Mouse (Mus musculus) erythroid progenitor cell, adult 5-6 weeks (primary cell): ENCODE results near the gene Nckap1. TPM values are rescaled to one million over a fixed set of nuclear protein-coding genes. Genes with fewer than 3 reads are reported as not detected.

ENCODE experiments used
- ATAC-seq: replicated peaks from 2 replicates; pipeline ENCODE4 v1.8.0; 2016; ENCODE audit warnings: moderate number of reproducible peaks, mild to moderate bottlenecking, moderate TSS enrichment, inconsistent platforms; ENCODE audit not compliant: poor library complexity, low FRiP score, severe bottlenecking
- total RNA-seq, 2 experiments: library from RNA; stranded (forward) in 1 of 2; stranded (reverse) in 1 of 2; fragments of 150-400 nt in 1 of 2; fragments of 186-747, 209-891 nt in 1 of 2; gene quantifications; 2 replicates each; pipeline versions ENCODE4 v1.2.3 to v1.2.4; 2015 to 2017; ENCODE audit warnings: low replicate concordance in 2 of 2

The Nckap1 gene
- total RNA-seq (2015; ENCODE audit: low replicate concordance) (4.6 and 5.0 TPM in 2 replicates), total RNA-seq (2017; ENCODE audit: low replicate concordance) (11.1 and 20.8 TPM in 2 replicates)

DNA sequence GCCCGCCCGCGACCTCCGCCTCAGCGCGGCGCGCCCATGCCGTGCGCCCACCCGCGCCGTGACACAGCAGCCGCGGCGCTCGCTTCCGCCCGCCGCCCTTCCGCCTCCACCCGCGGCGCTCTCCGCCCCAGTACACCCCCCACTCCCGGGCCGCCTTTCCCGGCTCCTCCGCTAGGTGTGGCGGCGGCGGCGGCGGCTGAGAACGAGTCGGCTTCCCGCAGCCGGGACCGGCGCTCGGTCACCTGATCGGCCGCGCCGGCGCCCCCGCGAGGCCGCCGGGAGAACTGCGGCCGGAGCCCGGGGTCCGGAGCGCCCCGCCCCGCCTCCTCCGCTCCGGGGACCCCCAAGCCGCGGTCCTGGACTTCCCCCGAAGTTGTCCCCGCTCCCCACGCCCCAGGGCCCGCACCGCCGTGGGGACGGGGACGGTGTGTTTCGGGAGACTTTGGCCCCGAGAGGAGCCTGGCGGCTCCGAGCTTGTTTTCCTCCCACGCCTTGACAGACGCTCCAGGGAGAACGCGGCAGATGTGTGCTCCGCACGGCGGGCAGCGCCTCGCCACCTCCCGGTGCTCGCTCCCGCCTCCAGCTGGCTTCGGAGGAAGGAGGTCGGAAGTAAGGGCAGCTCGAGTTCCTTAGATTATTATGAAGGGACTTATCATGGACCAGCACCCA lies at the start of gene Nckap1:
Gene Nckap1 (minus strand): TSS at position 338 of the 669 bp plus-strand sequence.
- ATAC-seq: peak; percentile 96

DNA sequence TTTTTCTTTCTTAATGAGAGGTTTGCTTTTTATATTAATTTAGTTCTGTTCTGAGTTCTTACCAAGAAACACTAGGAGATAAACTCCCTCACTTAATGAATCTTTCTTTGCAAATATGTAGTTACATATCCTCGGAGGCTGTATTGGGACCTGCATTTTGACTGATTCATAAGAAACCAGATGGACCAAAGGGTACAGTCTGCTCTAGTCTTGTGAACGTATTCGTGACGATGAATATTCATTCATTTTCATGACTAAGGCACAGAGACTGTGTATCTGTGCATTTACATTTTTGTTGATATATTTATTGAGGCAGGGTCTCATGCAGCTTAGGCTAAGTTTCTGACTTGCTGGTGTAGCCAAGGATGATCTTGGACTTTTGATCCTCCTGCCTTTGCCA lies 43.3 kb upstream of the Nckap1 start:
- ATAC-seq: no peak

DNA sequence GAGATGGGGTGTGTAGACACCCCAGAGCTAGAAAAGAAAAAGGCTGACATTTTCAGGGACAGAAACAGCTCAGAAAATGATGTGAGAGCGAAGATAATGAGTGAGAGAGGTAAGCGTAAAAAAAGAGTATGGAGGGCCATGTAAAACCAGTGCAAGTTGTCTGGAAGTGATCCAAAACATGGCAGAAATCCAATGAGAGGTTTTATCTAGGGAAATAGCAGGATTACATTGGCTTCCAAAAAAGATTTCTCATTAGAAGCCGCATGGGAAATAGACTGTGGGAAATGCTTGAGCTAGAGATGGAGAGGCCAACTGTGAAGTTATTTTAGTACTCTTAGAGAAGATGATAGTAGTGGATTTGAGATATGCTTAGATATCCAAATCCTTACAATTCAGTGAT lies 40.7 kb upstream of the Nckap1 start:
- ATAC-seq: no peak

DNA sequence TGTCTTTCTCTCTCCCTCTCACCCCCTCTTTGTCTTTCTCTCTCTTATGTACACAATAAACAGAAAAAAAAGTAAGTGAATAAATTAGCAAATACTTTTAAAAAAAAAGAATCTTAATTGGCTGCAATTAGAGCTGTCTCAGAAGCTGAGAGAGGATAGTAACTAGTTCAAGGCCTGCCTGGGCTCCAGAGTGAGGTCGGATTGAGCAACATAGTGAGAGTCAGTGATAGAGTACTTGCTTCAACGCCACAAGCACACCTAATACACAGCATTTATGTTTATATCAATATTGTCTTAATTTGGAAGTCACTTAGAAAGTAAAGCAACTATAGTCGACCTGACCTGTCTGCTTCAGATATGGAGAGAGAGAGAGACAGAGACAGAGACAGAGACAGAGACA lies 37.8 kb upstream of the Nckap1 start:
- no peak for ATAC-seq

DNA sequence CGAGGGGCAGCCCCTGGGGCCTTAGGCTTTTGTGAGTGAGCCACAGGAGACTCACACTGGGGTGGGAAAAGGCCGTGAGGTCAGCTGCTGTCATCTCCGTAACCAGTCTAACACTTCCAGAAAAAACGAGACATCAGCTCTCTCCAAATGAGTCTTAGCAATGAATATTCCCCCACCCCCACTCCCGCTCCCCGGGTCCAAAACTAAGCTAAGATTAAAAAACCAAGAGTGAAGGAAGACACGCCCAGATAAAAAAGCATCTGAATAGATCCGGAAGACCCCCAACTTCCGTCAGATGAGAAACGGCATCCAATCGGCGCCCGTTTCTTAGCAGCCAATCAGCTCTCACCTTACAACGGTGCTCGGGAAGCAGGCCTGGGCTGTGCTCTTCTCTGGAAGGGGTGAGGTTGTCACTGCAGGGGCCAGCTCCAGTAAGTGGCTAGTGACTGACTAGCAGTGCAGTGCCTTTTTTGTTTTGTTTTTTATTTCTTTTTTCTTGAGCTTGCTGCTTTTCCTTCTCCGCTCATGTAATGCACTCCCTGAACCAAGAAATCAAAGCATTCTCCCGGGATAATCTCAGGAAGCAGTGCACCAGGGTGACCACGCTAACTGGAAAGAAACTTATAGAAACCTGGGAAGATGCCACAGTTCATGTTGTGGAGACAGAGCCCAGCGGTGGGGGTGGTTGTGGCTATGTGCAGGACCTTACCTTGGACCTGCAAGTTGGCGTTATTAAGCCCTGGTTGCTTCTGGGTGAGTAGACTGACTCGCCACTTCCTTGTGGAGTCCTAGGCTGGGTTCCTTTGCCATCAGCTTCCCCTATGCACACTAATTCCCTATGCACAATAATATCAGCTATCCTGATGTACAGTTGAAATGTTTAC lies 35.9 kb upstream of the Nckap1 start, which contains the start of the genes Dusp19 and Nup35:
Gene Dusp19 (plus strand): TSS at position 192 of the 884 bp plus-strand sequence.
Gene Nup35 (plus strand): TSS at position 383 of the 884 bp plus-strand sequence.
- peak; percentile 97 for ATAC-seq

- ATAC-seq: no peak
Measured at GRCm38 (mm10) chr2:80612796-80613195, 31.6 kb upstream of the Nckap1 start.

- ATAC-seq: no peak
Measured at GRCm38 (mm10) chr2:80612286-80612685, 31.1 kb upstream of the Nckap1 start.

- no peak for ATAC-seq
Measured at GRCm38 (mm10) chr2:80603771-80604426, 22.7 kb upstream of the Nckap1 start.

- ATAC-seq: no peak
Measured at GRCm38 (mm10) chr2:80602756-80603155, 21.6 kb upstream of the Nckap1 start.

DNA sequence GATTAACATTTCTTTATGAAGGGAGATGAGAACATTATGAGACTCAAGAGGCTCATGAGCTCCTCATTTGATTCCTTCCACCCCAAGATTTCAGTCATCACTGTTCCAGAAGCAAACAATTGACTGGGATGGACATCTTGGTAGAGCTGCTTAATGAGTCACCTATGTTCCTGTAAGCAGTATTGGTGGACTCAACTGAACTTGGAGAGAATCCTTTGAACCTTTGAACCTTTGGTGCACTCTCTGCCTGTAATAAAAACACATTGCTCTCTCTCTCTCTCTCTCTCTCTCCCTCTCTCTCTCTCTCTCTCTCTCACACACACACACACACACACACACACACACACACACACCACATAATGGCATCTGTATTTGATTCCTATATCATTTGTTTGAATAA lies 19.4 kb upstream of the Nckap1 start:
- no peak for ATAC-seq

DNA sequence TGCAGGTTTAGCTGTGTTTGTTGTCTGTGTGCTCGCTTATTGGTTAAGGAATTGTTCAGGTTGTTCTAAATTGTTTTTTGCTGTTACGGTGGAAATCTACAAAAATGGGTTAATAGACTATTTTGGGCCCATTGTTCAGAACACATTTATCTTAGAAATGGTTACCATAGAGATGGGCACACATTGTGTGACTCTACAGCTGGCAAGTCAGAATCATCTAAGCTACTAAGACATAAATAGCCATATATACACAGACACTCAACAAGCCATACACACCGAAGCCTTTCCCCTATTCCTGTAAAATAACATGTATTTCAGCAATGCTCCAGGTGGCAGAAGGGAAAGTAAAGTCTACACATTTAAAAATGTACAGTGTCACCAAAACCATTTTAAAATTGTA lies 18.7 kb upstream of the Nckap1 start:
- no peak for ATAC-seq

GRCm38 (mm10) chr2:80596960-80597359 lies 15.8 kb upstream of the Nckap1 start:
- ATAC-seq: no peak

DNA sequence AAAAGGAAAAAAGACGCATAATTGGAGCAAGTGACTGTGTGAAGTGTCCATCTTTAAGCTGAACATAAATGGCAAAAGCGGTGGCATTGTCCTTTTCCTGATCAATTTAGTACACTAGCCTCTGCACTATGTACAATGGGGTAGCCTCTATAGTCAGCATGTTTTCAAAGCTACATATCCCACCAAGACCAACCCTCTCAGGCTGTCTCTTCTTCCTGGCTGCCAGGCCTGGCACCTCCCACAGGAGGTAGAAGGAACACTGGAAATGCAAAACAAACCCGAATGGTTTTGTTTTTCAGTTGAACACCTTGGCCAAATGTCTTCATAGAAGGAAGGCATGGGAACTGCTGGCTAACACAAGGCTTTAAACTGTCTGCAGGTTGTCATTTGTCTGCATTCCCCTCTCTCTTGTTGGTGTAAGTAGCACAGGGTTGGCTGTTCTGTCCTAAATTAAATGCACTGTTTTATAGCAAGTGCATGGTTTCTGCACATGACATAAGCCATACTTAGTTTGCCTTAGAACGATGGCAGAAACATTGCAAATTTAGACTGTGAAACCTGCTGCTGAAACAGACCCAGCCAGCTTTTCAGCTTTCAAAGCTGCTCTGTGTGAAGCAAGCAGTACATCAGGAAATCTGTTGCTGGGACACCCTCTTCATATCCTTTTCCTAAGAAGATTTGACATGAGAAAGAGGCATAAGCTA lies 13.2 kb upstream of the Nckap1 start:
- no peak for ATAC-seq

- ATAC-seq: no peak
Measured at GRCm38 (mm10) chr2:80582356-80582755, 1.2 kb upstream of the Nckap1 start.

DNA sequence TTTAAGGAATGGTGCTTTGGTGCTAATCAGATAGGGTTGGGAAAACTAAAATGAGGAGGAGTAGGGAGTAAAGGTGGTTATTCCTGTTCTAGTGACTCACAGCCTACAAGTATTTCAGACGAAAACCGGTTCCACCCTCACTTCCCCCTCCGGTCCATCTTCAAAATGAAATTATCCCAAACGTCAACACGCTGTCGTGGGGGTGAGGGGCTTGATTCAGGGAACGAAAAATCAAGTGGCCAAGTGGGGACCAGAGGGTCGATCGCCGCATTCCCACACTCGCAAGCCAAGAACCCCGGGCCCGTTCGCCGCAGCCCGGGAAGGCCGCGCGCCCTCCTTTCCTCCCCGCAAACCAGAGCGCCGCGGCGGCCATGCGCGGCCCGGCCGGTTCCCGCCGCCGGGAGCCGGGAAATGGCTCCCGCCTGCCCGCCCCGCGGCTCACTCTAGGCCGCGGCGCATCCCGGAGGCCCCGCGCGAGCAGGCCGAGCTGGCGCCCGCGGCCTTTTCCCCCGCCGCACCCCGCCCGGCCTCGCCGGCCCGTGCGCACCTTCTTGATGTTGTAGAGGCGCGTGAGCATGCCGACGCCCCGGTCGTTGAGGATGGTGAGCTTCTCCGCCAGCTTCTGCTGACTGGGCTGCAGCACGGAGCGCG lies 744 bp downstream of the Nckap1 start:
- peak; percentile 62 for ATAC-seq

DNA sequence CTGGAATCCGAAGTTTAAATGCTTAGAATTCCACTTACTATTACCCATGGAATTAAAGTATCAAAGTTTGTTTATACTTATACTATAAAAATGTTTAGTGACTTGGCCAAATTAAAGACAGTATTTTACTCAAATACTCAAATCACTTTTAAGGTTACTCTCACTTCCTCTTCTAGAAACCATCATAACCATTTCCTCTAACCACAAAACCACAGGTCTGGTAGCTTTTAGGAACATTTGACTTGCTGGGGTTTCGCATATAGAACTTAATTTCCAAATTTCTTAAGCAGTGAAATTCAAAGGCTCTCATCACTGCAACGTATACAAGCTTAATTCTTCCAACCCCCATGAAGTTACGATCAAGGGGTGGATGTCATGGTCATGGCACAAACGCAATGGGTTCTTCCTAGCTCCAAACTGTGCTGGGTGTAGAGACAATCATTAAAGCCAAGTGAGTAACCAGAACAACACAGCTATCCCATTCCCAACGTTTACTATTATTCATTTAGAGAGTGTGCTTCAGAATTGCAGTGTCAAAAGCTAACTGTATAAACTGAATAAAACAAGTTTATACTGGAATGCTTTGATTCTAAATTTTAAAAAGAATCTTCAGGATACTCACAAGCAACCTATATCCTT lies 1.8 kb downstream of the Nckap1 start:
- no peak for ATAC-seq

- ATAC-seq: no peak
Measured at GRCm38 (mm10) chr2:80577286-80577685, 3.9 kb downstream of the Nckap1 start.

- ATAC-seq: no peak
Measured at GRCm38 (mm10) chr2:80570656-80571055, 10.5 kb downstream of the Nckap1 start.

- ATAC-seq: no peak
Measured at GRCm38 (mm10) chr2:80567411-80567810, 13.8 kb downstream of the Nckap1 start.
